Mouse (Mus musculus) embryonic facial prominence, embryonic 11.5 days (tissue): ENCODE measurements around the gene Snx5. TPM values are rescaled to one million over a fixed set of nuclear protein-coding genes. Genes with fewer than 3 reads are reported as not detected.

Experiments used
- ATAC-seq: fragments of 200-750 bp; cut with Nextera tagmentation; replicated peaks from 2 replicates; pipeline ENCODE4 v1.8.0; 2017; ENCODE audit warnings: low read depth; ENCODE audit not compliant: insufficient number of reproducible peaks, low FRiP score, low TSS enrichment
- DNase-seq: peaks from one replicate; pipeline ENCODE4 v3.0.0-alpha.2; 2015; ENCODE audit warnings: low spot score
- H3K27ac ChIP-seq: fragments of 300-500 bp; sonication (generic); replicated peaks from 2 replicates; pipeline ENCODE4 v1.5.1; 2014; ENCODE audit warnings: mild to moderate bottlenecking, low read depth, low read length, control low read depth
- H3K27me3 ChIP-seq: fragments of 300-500 bp; sonication (generic); 2 replicates; pipeline ENCODE4 v1.6.1; 2014; ENCODE audit warnings: mild to moderate bottlenecking, low read length, moderate library complexity, mixed read lengths; ENCODE audit not compliant: control insufficient read depth, insufficient read depth
- H3K36me3 ChIP-seq: fragments of 300-500 bp; sonication (generic); replicated peaks from 2 replicates; pipeline ENCODE4 v1.6.1; 2014; ENCODE audit warnings: low read depth, mild to moderate bottlenecking, low read length, moderate library complexity, mixed read lengths; ENCODE audit not compliant: control insufficient read depth, insufficient read depth
- H3K4me1 ChIP-seq: fragments of 300-500 bp; sonication (generic); 2 replicates; pipeline ENCODE4 v1.6.1; 2014; ENCODE audit warnings: low read length, mixed read lengths; ENCODE audit not compliant: control insufficient read depth, insufficient read depth
- H3K4me2 ChIP-seq: fragments of 300-500 bp; sonication (generic); 2 replicates; pipeline ENCODE4 v1.6.1; 2014; ENCODE audit warnings: low read depth, mild to moderate bottlenecking, control low read depth, low read length, moderate library complexity
- H3K4me3 ChIP-seq: fragments of 300-500 bp; sonication (generic); 2 replicates; pipeline ENCODE4 v1.5.1; 2014; ENCODE audit warnings: low read depth, low read length, control low read depth
- H3K9ac ChIP-seq: fragments of 300-500 bp; sonication (generic); replicated peaks from 2 replicates; pipeline ENCODE4 v1.6.1; 2014; ENCODE audit warnings: mild to moderate bottlenecking, control low read depth, low read length
- H3K9me3 ChIP-seq: fragments of 300-500 bp; sonication (generic); replicated peaks from 2 replicates; pipeline ENCODE4 v1.6.1; 2016; ENCODE audit warnings: mild to moderate bottlenecking, low read length, inconsistent platforms, mixed read lengths; ENCODE audit not compliant: control insufficient read depth
- WGBS: fragments of 180-500 bp; shearing (Covaris S2); extraction: QIAGEN DNeasy Blood & Tissue Kit; methylation state at CpG from one replicate; pipeline ENCODE4 v1.1.7; 2014; 5-methylcytosine and 5-hydroxymethylcytosine counted together
- polyA plus RNA-seq: library from polyadenylated mRNA; unstranded; fragments of >200 nt; fragmentation: Nextera tagmentation; extraction: Ambion mirVana; gene quantifications from 2 replicates; pipeline ENCODE4 v1.2.1, GENCODE M21; 2014

Gene Snx5
- polyA plus RNA-seq, 1 experiment from 2014 or later, result 148 TPM

DNA sequence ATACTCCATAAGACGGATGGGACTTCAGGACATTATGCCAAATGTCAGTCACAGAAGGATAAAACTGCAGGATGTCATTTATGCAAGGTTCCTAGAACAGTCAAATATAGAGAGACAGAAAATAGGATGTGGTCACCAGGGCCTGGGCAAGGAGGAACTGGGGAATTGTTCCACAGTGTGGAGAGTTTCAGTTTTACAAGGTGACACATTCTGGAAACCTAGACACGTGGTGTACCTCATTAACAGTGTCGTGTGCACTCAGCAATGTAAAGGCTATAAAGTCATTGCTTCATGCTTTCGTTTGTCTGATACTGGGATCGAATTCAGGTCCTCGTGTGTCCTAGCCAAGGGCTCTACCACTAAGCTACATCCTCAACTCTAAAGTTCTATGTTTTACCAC is 56.9 kb downstream of the Snx5 start:
- Histone ChIP-seq H3K4me2 (no peak overlapping the region), H3K27me3 (no peaks in the 10 kb centered on the region), H3K27ac (no peak overlapping the region), H3K4me3 (no peak overlapping the region), H3K4me1 (no peaks in the 10 kb centered on the region; the same call in 1 of the 2 replicates), H3K9ac (no peak overlapping the region), H3K36me3 (no peaks in the 10 kb centered on the region), H3K9me3 (no peaks in the 10 kb centered on the region)
- 89% methylated on average over 6 of the region's 6 CpGs for WGBS
- ATAC-seq, result no peak
- no peak for DNase-seq

- H3K9ac ChIP-seq, result no peak overlapping the region
- no peak for ATAC-seq
- 84% methylated on average over 3 of the region's 3 CpGs for WGBS
These were observed 61.3 kb downstream of the Snx5 start for GRCm38 (mm10) chr2:144209425-144209824.

DNA sequence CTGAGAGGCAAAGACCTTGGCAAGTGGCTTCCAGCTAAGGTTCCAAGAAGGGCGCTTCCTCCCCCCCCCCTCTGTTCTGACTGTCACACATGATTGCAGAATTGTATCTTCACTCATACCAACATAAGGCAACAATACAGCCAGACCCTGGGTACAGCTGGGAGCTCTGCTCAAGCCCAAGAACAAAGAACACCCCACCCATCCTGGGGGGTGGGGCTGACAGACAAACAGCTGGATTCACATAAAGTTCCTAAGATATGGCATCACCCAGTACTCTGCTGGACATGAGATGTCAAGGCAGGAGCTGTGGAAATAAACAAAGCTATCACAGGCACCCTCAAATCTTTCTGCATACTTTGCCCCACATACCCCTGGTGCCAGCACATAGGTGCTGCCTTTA is 63.3 kb downstream of the Snx5 start:
- 94% methylated on average over 1 of the region's 1 CpGs for WGBS
- Histone ChIP-seq H3K9ac (no peak overlapping the region), H3K4me3 (no peak overlapping the region), H3K36me3 (no peaks in the 10 kb centered on the region), H3K9me3 (no peaks in the 10 kb centered on the region), H3K4me1 (no peaks in the 10 kb centered on the region), H3K27me3 (no peaks in the 10 kb centered on the region), H3K4me2 (no peak overlapping the region), H3K27ac (no peak overlapping the region)
- ATAC-seq (no peak), DNase-seq (no peak)

More at GRCm38 (mm10) chr2:144209425-144209824, 61.3 kb downstream of the Snx5 start:
- no peak overlapping the region for H3K27ac ChIP-seq
- no peak for DNase-seq
- H3K27me3 ChIP-seq, result no peaks in the 10 kb centered on the region
- no peaks in the 10 kb centered on the region for H3K9me3 ChIP-seq
- H3K4me2 ChIP-seq, result no peak overlapping the region
- H3K4me1 ChIP-seq, result no peaks in the 10 kb centered on the region
- no peaks in the 10 kb centered on the region for H3K36me3 ChIP-seq
- no peak overlapping the region for H3K4me3 ChIP-seq

DNA sequence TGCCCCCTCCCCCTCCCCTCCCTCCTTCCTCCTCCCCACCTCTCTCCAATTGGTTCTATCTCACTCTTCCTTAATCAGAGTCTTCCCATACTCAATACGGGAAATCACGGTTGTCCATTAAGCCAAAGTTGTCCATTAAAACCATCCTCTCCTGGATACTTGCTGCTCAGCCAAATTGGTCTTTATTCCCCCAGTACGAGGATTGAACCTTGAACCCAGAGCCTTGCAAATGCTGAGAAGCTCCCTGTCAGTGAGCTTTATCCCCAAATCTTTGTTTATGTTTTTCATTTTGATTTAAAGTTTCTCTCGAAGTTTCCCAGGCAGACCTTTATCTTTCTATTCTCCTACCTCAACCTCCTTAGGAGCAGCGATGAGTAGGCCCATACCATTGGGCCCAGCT is 67.7 kb downstream of the Snx5 start:
- no peak overlapping the region for H3K27ac ChIP-seq
- no peak overlapping the region for H3K4me2 ChIP-seq
- DNase-seq (no peak), ATAC-seq (no peak)
- no peaks in the 10 kb centered on the region for H3K9me3 ChIP-seq
- no peak overlapping the region for H3K9ac ChIP-seq
- H3K4me1 ChIP-seq, result no peaks in the 10 kb centered on the region
- WGBS, result 84% methylated on average over 5 of the region's 5 CpGs
- no peaks in the 10 kb centered on the region for H3K27me3 ChIP-seq
- H3K36me3 ChIP-seq, result no peaks in the 10 kb centered on the region
- no peak overlapping the region for H3K4me3 ChIP-seq

GRCm38 (mm10) chr2:144202567-144202966 is 68.1 kb downstream of the Snx5 start:
- DNase-seq (no peak), ATAC-seq (no peak)
- Histone ChIP-seq H3K9me3 (no peaks in the 10 kb centered on the region), H3K36me3 (no peaks in the 10 kb centered on the region), H3K4me1 (no peaks in the 10 kb centered on the region), H3K4me2 (no peak overlapping the region), H3K4me3 (no peak overlapping the region), H3K27ac (no peak overlapping the region), H3K9ac (no peak overlapping the region), H3K27me3 (no peaks in the 10 kb centered on the region)
- WGBS, result 54% methylated on average over 3 of the region's 3 CpGs

GRCm38 (mm10) chr2:144202151-144202550 is 68.6 kb downstream of the Snx5 start:
- H3K27me3 ChIP-seq, result no peaks in the 10 kb centered on the region
- no peak overlapping the region for H3K27ac ChIP-seq
- no peak overlapping the region for H3K4me3 ChIP-seq
- ATAC-seq (no peak), DNase-seq (no peak)
- no peak overlapping the region for H3K4me2 ChIP-seq
- 56% methylated on average over 4 of the region's 4 CpGs for WGBS
- no peaks in the 10 kb centered on the region for H3K9me3 ChIP-seq
- H3K9ac ChIP-seq, result no peak overlapping the region
- H3K36me3 ChIP-seq, result no peaks in the 10 kb centered on the region
- H3K4me1 ChIP-seq, result no peaks in the 10 kb centered on the region

Other genes with a start within 250 kb of the Snx5 start
- gene Banf2, start 237.8 kb downstream of the Snx5 start, polyA plus RNA-seq, result not detected in 2 replicates
- 19.4 and 20.1 TPM in 2 replicates for gene Mgme1, start 243 bp downstream of the Snx5 start, polyA plus RNA-seq
- gene Ovol2, start 61.2 kb upstream of the Snx5 start, polyA plus RNA-seq, result 0.53 and 0.63 TPM in 2 replicates
- gene Kat14, start 98.1 kb upstream of the Snx5 start, polyA plus RNA-seq, result 39.2 and 41.2 TPM in 2 replicates
- not detected in 2 replicates for gene Pet117, start 98.1 kb upstream of the Snx5 start, polyA plus RNA-seq